Mouse (Mus musculus) kidney, adult 2 months (tissue): Measurements from ENCODE around the gene Skor1. TPM values are rescaled to one million over a fixed set of nuclear protein-coding genes. Genes with fewer than 3 reads are reported as not detected.

Experiments
- DNase-seq: peaks from one replicate; pipeline ENCODE4 v3.0.0; 2021
- H3K27ac ChIP-seq: fragments of 200-500 bp; 2 replicates; pipeline ENCODE4 v1.5.1; 2012; ENCODE audit warnings: low read depth, low read length, control low read depth, inconsistent platforms; ENCODE audit not compliant: insufficient read depth
- H3K27me3 ChIP-seq: fragments of 200-500 bp; replicated peaks from 2 replicates; pipeline ENCODE4 v1.6.1; 2012; ENCODE audit warnings: mild to moderate bottlenecking, moderate library complexity, low read length, inconsistent platforms; ENCODE audit not compliant: control insufficient read depth, insufficient read depth
- H3K36me3 ChIP-seq: fragments of 200-500 bp; 2 replicates; pipeline ENCODE4 v1.6.1; 2012; ENCODE audit warnings: mild to moderate bottlenecking, moderate library complexity, low read length, inconsistent platforms; ENCODE audit not compliant: control insufficient read depth, insufficient read depth
- H3K4me1 ChIP-seq: fragments of 200-500 bp; 2 replicates; pipeline ENCODE4 v1.6.1; 2011; ENCODE audit warnings: low read length; ENCODE audit not compliant: control insufficient read depth, insufficient read depth
- H3K4me3 ChIP-seq: fragments of 200-500 bp; 2 replicates; pipeline ENCODE4 v1.5.1; 2011; ENCODE audit warnings: mild to moderate bottlenecking, low read depth, low read length, control low read depth; ENCODE audit not compliant: insufficient read depth
- CTCF ChIP-seq: fragments of 200-500 bp; conservative IDR thresholded peaks from 2 replicates; pipeline ENCODE4 v1.5.1; 2011; ENCODE audit warnings: low read depth, mild to moderate bottlenecking, control low read depth, low read length, moderate library complexity, mixed read lengths; ENCODE audit not compliant: insufficient read depth, insufficient read length
- POLR2A ChIP-seq: fragments of 200-500 bp; IDR thresholded peaks from one replicate; pipeline ENCODE4 v1.6.1; 2011; ENCODE audit warnings: low read depth, low read length, control low read depth
- WGBS: fragments of 180-500 bp; shearing (Covaris S2); methylation state at CpG from one replicate; pipeline ENCODE4 v1.1.7; 2018; 5-methylcytosine and 5-hydroxymethylcytosine counted together
- polyA plus RNA-seq: library from polyadenylated mRNA; depleted of rRNA; stranded (reverse); fragments of >200 nt; gene quantifications from 2 replicates; pipeline ENCODE4 v1.2.3, GENCODE M21; 2012

The Skor1 gene
- polyA plus RNA-seq, 1 experiment, result 0.02 TPM

GRCm38 (mm10) chr9:63137615-63137915, 11.2 kb downstream of the Skor1 start:
- DNase-seq, result no peak
- Histone ChIP-seq H3K4me1 (peaks cover 3% of the 10 kb centered on the region; the same call in 1 of the 2 replicates), H3K4me3 (no peak overlapping the region), H3K27me3 (peaks cover 16% of the 10 kb centered on the region), H3K27ac (no peak overlapping the region), H3K36me3 (no peaks in the 10 kb centered on the region)
- TF ChIP-seq POLR2A, result no peak
- no peak for TF ChIP-seq CTCF
- WGBS, result 18% methylated on average over 6 of the region's 6 CpGs

GRCm38 (mm10) chr9:63136756-63137614, 11.8 kb downstream of the Skor1 start:
- TF ChIP-seq POLR2A (no peak), CTCF (no peak)

GRCm38 (mm10) chr9:63136241-63136640, 12.5 kb downstream of the Skor1 start:
- Histone ChIP-seq H3K4me3 (no peak overlapping the region), H3K4me1 (peaks cover 3% of the 10 kb centered on the region; the same call in 1 of the 2 replicates), H3K27ac (no peak overlapping the region), H3K27me3 (peaks cover 12% of the 10 kb centered on the region), H3K36me3 (no peaks in the 10 kb centered on the region)
- WGBS, result 14% methylated on average over 8 of the region's 8 CpGs
- no peak for DNase-seq
- TF ChIP-seq POLR2A (no peak), CTCF (no peak)

More at GRCm38 (mm10) chr9:63136756-63137614, 11.8 kb downstream of the Skor1 start:
- Histone ChIP-seq H3K27ac (no peak overlapping the region), H3K36me3 (no peaks in the 10 kb centered on the region), H3K27me3 (peaks cover 12% of the 10 kb centered on the region), H3K4me1 (peaks cover 3% of the 10 kb centered on the region; the same call in 1 of the 2 replicates), H3K4me3 (no peak overlapping the region)
- DNase-seq, result no peak
- 22% methylated on average over 19 of the region's 19 CpGs for WGBS

- under 1% methylated on average over 16 of the region's 16 CpGs for WGBS
- Histone ChIP-seq H3K27ac (no peak overlapping the region), H3K27me3 (peaks cover 11% of the 10 kb centered on the region), H3K4me1 (peaks cover 3% of the 10 kb centered on the region; the same call in 1 of the 2 replicates), H3K36me3 (no peaks in the 10 kb centered on the region), H3K4me3 (peak overlapping the region; percentile 35)
- DNase-seq, result peak; percentile 63
- peak; percentile 79 for TF ChIP-seq CTCF
- no peak for TF ChIP-seq POLR2A
These were observed 13.0 kb downstream of the Skor1 start for GRCm38 (mm10) chr9:63135801-63136200.

GRCm38 (mm10) chr9:63135356-63135755, 13.4 kb downstream of the Skor1 start:
- no peak for DNase-seq
- H3K4me1 ChIP-seq, result peaks cover 3% of the 10 kb centered on the region; the same call in 1 of the 2 replicates
- no peaks in the 10 kb centered on the region for H3K36me3 ChIP-seq
- peaks cover 11% of the 10 kb centered on the region for H3K27me3 ChIP-seq
- 3% methylated on average over 11 of the region's 11 CpGs for WGBS
- H3K4me3 ChIP-seq, result no peak overlapping the region
- no peak overlapping the region for H3K27ac ChIP-seq
- TF ChIP-seq CTCF, result no peak
- TF ChIP-seq POLR2A, result no peak

GRCm38 (mm10) chr9:63133659-63134058, 15.1 kb downstream of the Skor1 start:
- WGBS, result 14% methylated on average over 6 of the region's 6 CpGs
- H3K4me3 ChIP-seq, result 0 out of 2 replicates have a peak overlapping the region, but pooled peaks have one; percentile 18
- TF ChIP-seq POLR2A (no peak), CTCF (no peak)
- H3K36me3 ChIP-seq, result no peaks in the 10 kb centered on the region
- H3K27ac ChIP-seq, result no peak overlapping the region
- DNase-seq, result no peak
- peaks cover 4% of the 10 kb centered on the region for H3K27me3 ChIP-seq
- H3K4me1 ChIP-seq, result peaks cover 3% of the 10 kb centered on the region; the same call in 1 of the 2 replicates
